Mouse (Mus musculus): ENCODE results near the gene Nlgn3.
"Not testable (repeated sequence)": the region's sequence is repeated elsewhere in the genome, so short reads cannot be mapped to it uniquely, and the experiment has no call there.

The Nlgn3 gene

GRCm38 (mm10) chrX:101300427-101301030 is 1.6 kb downstream of the Nlgn3 start:
- DNase-seq: no peak

GRCm38 (mm10) chrX:101301654-101302053 is 2.7 kb downstream of the Nlgn3 start:
- DNase-seq: no peak

GRCm38 (mm10) chrX:101304646-101305045 is 5.7 kb downstream of the Nlgn3 start:
- DNase-seq: no peak

- no peak for DNase-seq
Measured at GRCm38 (mm10) chrX:101309299-101309698, 10.3 kb downstream of the Nlgn3 start.

- DNase-seq: no peak
Measured at GRCm38 (mm10) chrX:101313625-101314359, 14.8 kb downstream of the Nlgn3 start.

- no peak for DNase-seq
Measured at GRCm38 (mm10) chrX:101319775-101320174, 20.8 kb downstream of the Nlgn3 start.

GRCm38 (mm10) chrX:101325989-101326899 is 27.3 kb downstream of the Nlgn3 start:
- no peak for DNase-seq

GRCm38 (mm10) chrX:101329372-101330028 is 30.5 kb downstream of the Nlgn3 start:
- peak; percentile 68 for DNase-seq

GRCm38 (mm10) chrX:101332031-101332374 is 33.0 kb downstream of the Nlgn3 start:
- DNase-seq: no peak

GRCm38 (mm10) chrX:101332375-101333211 is 33.6 kb downstream of the Nlgn3 start:
- peak; percentile 76 for DNase-seq

GRCm38 (mm10) chrX:101334606-101335005 is 35.6 kb downstream of the Nlgn3 start:
- DNase-seq: peak; percentile 16

- DNase-seq: no peak
Measured at GRCm38 (mm10) chrX:101338666-101339065, 39.7 kb downstream of the Nlgn3 start.

GRCm38 (mm10) chrX:101342837-101343236 is 43.9 kb downstream of the Nlgn3 start:
- DNase-seq: not testable (repeated sequence)

- no peak for DNase-seq
Measured at GRCm38 (mm10) chrX:101345456-101345855, 46.5 kb downstream of the Nlgn3 start.

- no peak for DNase-seq
Measured at GRCm38 (mm10) chrX:101346475-101346874, 47.5 kb downstream of the Nlgn3 start.

- DNase-seq: no peak
Measured at GRCm38 (mm10) chrX:101351188-101351587, 52.2 kb downstream of the Nlgn3 start.

GRCm38 (mm10) chrX:101358902-101359301 is 59.9 kb downstream of the Nlgn3 start:
- DNase-seq: not testable (repeated sequence)

GRCm38 (mm10) chrX:101369001-101369400 is 70.0 kb downstream of the Nlgn3 start:
- DNase-seq: no peak

GRCm38 (mm10) chrX:101370573-101370972 is 71.6 kb downstream of the Nlgn3 start:
- DNase-seq: no peak

- no peak for DNase-seq
Measured at GRCm38 (mm10) chrX:101372946-101373345, 74.0 kb downstream of the Nlgn3 start.

All from lung, postnatal 14 days (tissue).